Mouse (Mus musculus): ENCODE measurements at regions not wholly inside any gene's neighbourhood (a gene's known extent, or its start where the extent isn't known, plus 50 kb on each side); places are given as distances from the start of the nearest gene placed in this dataset.
"Not testable (repeated sequence)": the region's sequence is repeated elsewhere in the genome, so short reads cannot be mapped to it uniquely, and the experiment has no call there.

- DNase-seq (ENCODE audit: low spot score in 2 of 2): no peak
These were observed 358.5 kb upstream of the Pfkp start for GRCm38 (mm10) chr13:7007091-7007490.

- peak in 1 of 2 experiments; percentile 6 for DNase-seq (ENCODE audit: low spot score in 2 of 2)
These were observed 350.1 kb upstream of the Pfkp start for GRCm38 (mm10) chr13:6998508-6999278.

- no peak for DNase-seq (ENCODE audit: low spot score in 2 of 2)
These were observed 349.5 kb upstream of the Pfkp start for GRCm38 (mm10) chr13:6998094-6998493.

- DNase-seq (ENCODE audit: low spot score in 2 of 2): no peak
These were observed 343.9 kb upstream of the Pfkp start for GRCm38 (mm10) chr13:6992323-6992994.

- no peak for DNase-seq (ENCODE audit: low spot score in 2 of 2)
These were observed 343.1 kb upstream of the Pfkp start for GRCm38 (mm10) chr13:6991714-6992113.

- no peak for DNase-seq (ENCODE audit: low spot score in 2 of 2)
These were observed 336.7 kb upstream of the Pfkp start for GRCm38 (mm10) chr13:6985012-6985996.

GRCm38 (mm10) chr13:6955713-6956112, 307.1 kb upstream of the Pfkp start:
- no peak for DNase-seq (ENCODE audit: low spot score in 2 of 2)

- no peak for DNase-seq (ENCODE audit: low spot score in 2 of 2)
These were observed 275.6 kb upstream of the Pfkp start for GRCm38 (mm10) chr13:6924136-6924535.

GRCm38 (mm10) chr13:6922357-6922721, 273.8 kb upstream of the Pfkp start:
- no peak for DNase-seq (ENCODE audit: low spot score in 2 of 2)

GRCm38 (mm10) chr13:6921691-6922356, 273.2 kb upstream of the Pfkp start:
- no peak for DNase-seq (ENCODE audit: low spot score in 2 of 2)

- DNase-seq (ENCODE audit: low spot score in 2 of 2): no peak
These were observed 257.4 kb upstream of the Pfkp start for GRCm38 (mm10) chr13:6906000-6906399.

- no peak for DNase-seq (ENCODE audit: low spot score in 2 of 2)
These were observed 253.1 kb upstream of the Pfkp start for GRCm38 (mm10) chr13:6901682-6902081.

- DNase-seq (ENCODE audit: low spot score in 2 of 2): no peak
These were observed 249.1 kb upstream of the Pfkp start for GRCm38 (mm10) chr13:6897666-6898065.

GRCm38 (mm10) chr13:6891458-6892076, 243.0 kb upstream of the Pfkp start:
- no peak for DNase-seq (ENCODE audit: low spot score in 2 of 2)

- DNase-seq (ENCODE audit: low spot score in 2 of 2): not testable (repeated sequence)
These were observed 240.9 kb upstream of the Pfkp start for GRCm38 (mm10) chr13:6889446-6889845.

- DNase-seq (ENCODE audit: low spot score in 2 of 2): no peak
These were observed 239.8 kb upstream of the Pfkp start for GRCm38 (mm10) chr13:6888381-6888780.

GRCm38 (mm10) chr13:6877018-6877901, 228.7 kb upstream of the Pfkp start:
- no peak for DNase-seq (ENCODE audit: low spot score in 2 of 2)

GRCm38 (mm10) chr13:6862186-6862585, 213.6 kb upstream of the Pfkp start:
- no peak for DNase-seq (ENCODE audit: low spot score in 2 of 2)

GRCm38 (mm10) chr13:6859551-6859950, 211.0 kb upstream of the Pfkp start:
- no peak for DNase-seq (ENCODE audit: low spot score in 2 of 2)

All from frontal cortex, postnatal 14 days (tissue).